Mouse (Mus musculus) embryonic fibroblast, embryonic 13.5 days (primary cell): Measurements from ENCODE around the gene Snx17.

ENCODE experiments used
- CTCF ChIP-seq: IDR thresholded peaks from 2 replicates; pipeline ENCODE4 v1.5.1; 2011; ENCODE audit warnings: mild to moderate bottlenecking, control low read depth, low read length, moderate library complexity, borderline replicate concordance; ENCODE audit not compliant: insufficient read depth
- POLR2A ChIP-seq: IDR thresholded peaks from 2 replicates; pipeline ENCODE4 v1.6.1; 2011; ENCODE audit warnings: low read depth, mild to moderate bottlenecking, control low read depth, low read length, moderate library complexity

DNA sequence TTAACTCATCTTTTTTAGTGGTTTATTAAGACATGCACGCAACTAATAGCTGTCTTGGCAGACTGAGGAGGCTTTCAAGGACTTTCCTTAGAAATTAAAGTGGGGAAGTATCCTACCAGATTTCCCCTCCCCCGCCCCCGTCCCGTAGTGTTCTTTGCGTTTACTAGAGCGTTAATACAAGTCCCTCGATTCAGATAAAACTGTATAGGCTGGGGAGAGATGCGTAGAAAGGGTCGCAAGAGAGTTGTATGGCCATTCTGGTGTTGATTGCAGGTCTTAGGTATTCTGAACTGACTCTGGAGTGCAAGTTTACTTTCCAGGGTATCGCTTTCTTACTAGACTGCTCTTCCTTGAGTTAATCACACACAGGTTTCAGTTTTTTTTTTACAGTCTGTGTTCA lies 49.2 kb downstream of the Snx17 start:
- no peak for TF ChIP-seq POLR2A
- TF ChIP-seq CTCF: no peak
